Mouse (Mus musculus): ENCODE results near the gene Clpb. TPM values are rescaled to one million over a fixed set of nuclear protein-coding genes. Genes with fewer than 3 reads are reported as not detected.

Clpb gene
- polyA plus RNA-seq, 1 experiment from 2014 or later: 46.8 TPM

DNA sequence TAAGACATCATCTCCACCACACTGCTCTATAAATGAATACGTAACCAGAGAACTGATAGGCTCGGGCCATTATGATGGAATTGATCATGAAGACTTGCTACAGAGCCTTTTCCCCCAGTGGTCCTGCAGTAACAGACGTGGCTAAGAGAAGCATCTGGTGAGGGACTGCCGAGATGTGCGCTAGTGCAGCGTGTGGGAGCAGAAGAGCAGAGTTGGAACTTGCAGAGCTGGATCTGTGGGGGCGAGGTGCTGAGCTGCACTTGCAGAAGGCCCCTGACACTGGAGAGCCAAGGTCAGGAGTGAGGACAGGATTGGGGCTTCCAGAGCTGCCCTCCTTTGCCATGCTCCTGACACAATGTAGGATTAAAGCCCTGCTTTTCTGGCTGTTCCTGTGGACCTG lies 106.6 kb downstream of the Clpb start:
- Histone ChIP-seq H3K36me3 (ENCODE audit: control insufficient read depth, insufficient read depth, low read length) (peaks cover 7% of the 10 kb centered on the region), H3K27me3 (ENCODE audit: control insufficient read depth, insufficient read depth, low read length) (no peaks in the 10 kb centered on the region), H3K9ac (ENCODE audit: low read length) (no peak overlapping the region), H3K4me1 (ENCODE audit: control insufficient read depth in 2 of 2, insufficient read depth in 2 of 2, low read length in 2 of 2) (peaks cover 7 to 17% of the 10 kb centered on the region in 2 experiments), H3K4me3 (ENCODE audit: control insufficient read depth in 1 of 2, insufficient read depth in 1 of 2, low read depth in 1 of 2, low read length in 2 of 2) (no peak overlapping the region), H3K27ac (replicated peaks in 1 of 2; ENCODE audit: control insufficient read depth in 1 of 2, insufficient read depth in 1 of 2, low read depth in 2 of 2, low read length in 2 of 2) (no peak overlapping the region), H3K9me3 (ENCODE audit: control insufficient read depth, low read length) (no peaks in the 10 kb centered on the region), H3K4me2 (ENCODE audit: low read length) (no peak overlapping the region)
- WGBS: 71% methylated on average over 7 of the region's 7 CpGs
- ATAC-seq (ENCODE audit: insufficient number of reproducible peaks, insufficient read depth, low FRiP score, low read depth): no peak

DNA sequence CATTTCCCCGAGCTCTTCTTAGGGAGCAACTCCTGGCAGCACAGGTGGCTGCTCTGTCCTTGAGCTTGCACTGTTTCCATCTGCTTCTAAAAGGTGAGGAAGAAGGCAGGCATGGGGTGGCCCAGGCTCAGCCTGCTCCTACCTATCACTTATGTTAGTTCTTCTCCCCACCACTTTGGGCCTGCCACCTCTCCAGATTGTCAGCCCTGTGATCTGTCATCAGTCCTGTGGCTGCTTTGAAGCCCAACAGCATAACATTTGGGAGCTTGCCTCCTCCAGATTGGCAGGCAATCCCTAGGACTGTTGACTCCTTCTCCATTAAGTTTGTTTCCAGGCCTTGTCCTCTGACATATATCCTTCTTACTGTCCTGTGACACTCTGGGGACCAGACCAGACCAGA lies 108.2 kb downstream of the Clpb start:
- no peaks in the 10 kb centered on the region for H3K9me3 ChIP-seq (ENCODE audit: control insufficient read depth, low read length)
- no peak overlapping the region for H3K4me3 ChIP-seq (ENCODE audit: control insufficient read depth in 1 of 2, insufficient read depth in 1 of 2, low read depth in 1 of 2, low read length in 2 of 2)
- peak; percentile 35; the same call in 1 of the 2 replicates for ATAC-seq (ENCODE audit: insufficient number of reproducible peaks, insufficient read depth, low FRiP score, low read depth)
- no peak overlapping the region for H3K9ac ChIP-seq (ENCODE audit: low read length)
- H3K4me2 ChIP-seq (ENCODE audit: low read length): no peak overlapping the region
- H3K4me1 ChIP-seq (ENCODE audit: control insufficient read depth in 2 of 2, insufficient read depth in 2 of 2, low read length in 2 of 2): peaks cover 7 to 17% of the 10 kb centered on the region in 2 experiments
- no peaks in the 10 kb centered on the region for H3K27me3 ChIP-seq (ENCODE audit: control insufficient read depth, insufficient read depth, low read length)
- peaks cover 7% of the 10 kb centered on the region for H3K36me3 ChIP-seq (ENCODE audit: control insufficient read depth, insufficient read depth, low read length)
- peak overlapping the region in 1 of 2 experiments; percentile 19; a peak in 1 of 4 replicates for H3K27ac ChIP-seq (replicated peaks in 1 of 2; ENCODE audit: control insufficient read depth in 1 of 2, insufficient read depth in 1 of 2, low read depth in 2 of 2, low read length in 2 of 2)
- 36% methylated on average over 1 of the region's 1 CpGs for WGBS

DNA sequence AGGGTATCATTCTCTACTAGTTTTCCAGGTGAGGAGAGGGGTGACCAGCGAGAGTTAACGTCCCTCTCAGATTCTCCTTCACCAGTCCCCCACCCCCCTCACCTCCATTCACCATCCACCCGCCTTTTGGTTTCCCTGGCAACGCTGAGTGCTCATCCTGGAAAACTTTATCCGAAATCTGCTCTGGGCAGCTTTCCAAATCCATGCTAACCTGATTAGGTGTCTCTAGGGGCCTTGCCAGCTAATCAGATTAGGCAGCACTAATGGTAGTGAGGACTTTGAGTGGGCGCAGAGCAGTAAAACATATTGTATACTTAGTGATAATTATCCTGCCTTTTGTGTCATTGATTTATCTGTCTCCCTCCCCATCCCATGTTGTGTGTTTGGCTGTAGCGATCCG lies 109.3 kb downstream of the Clpb start:
- no peak overlapping the region for H3K4me2 ChIP-seq (ENCODE audit: low read length)
- peaks cover 7 to 13% of the 10 kb centered on the region in 2 experiments for H3K4me1 ChIP-seq (ENCODE audit: control insufficient read depth in 2 of 2, insufficient read depth in 2 of 2, low read length in 2 of 2)
- WGBS: 60% methylated on average over 8 of the region's 8 CpGs
- H3K36me3 ChIP-seq (ENCODE audit: control insufficient read depth, insufficient read depth, low read length): peaks cover 7% of the 10 kb centered on the region
- no peak overlapping the region for H3K27ac ChIP-seq (replicated peaks in 1 of 2; ENCODE audit: control insufficient read depth in 1 of 2, insufficient read depth in 1 of 2, low read depth in 2 of 2, low read length in 2 of 2)
- H3K9ac ChIP-seq (ENCODE audit: low read length): no peak overlapping the region
- no peak overlapping the region for H3K4me3 ChIP-seq (ENCODE audit: control insufficient read depth in 1 of 2, insufficient read depth in 1 of 2, low read depth in 1 of 2, low read length in 2 of 2)
- H3K27me3 ChIP-seq (ENCODE audit: control insufficient read depth, insufficient read depth, low read length): no peaks in the 10 kb centered on the region
- no peak for ATAC-seq (ENCODE audit: insufficient number of reproducible peaks, insufficient read depth, low FRiP score, low read depth)
- H3K9me3 ChIP-seq (ENCODE audit: control insufficient read depth, low read length): no peaks in the 10 kb centered on the region

DNA sequence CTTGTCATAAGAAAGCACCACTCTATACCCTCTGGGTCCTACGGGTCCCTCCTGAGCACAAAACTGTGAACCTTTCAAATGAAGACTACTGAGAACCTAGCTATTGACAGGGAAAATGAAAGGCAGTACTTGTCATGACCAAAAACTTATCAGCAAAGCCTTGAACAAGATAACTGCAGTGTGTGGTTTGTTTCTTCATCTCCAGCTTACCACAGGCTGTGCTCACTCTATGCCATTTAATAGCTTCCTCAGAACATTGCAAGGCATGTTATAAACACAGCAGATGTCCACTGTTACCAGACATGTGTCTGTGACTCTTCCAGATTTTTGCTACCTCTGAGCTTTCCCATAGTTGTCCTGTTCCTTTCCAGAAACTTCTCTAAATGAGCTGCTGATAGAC lies 113.6 kb downstream of the Clpb start:
- WGBS: 74% methylated on average over 1 of the region's 1 CpGs
- Histone ChIP-seq H3K4me2 (ENCODE audit: low read length) (no peak overlapping the region), H3K36me3 (ENCODE audit: control insufficient read depth, insufficient read depth, low read length) (peaks cover 17% of the 10 kb centered on the region), H3K4me3 (ENCODE audit: control insufficient read depth in 1 of 2, insufficient read depth in 1 of 2, low read depth in 1 of 2, low read length in 2 of 2) (no peak overlapping the region), H3K9me3 (ENCODE audit: control insufficient read depth, low read length) (no peaks in the 10 kb centered on the region), H3K4me1 (ENCODE audit: control insufficient read depth in 2 of 2, insufficient read depth in 2 of 2, low read length in 2 of 2) (0 out of 4 replicates have a peak, but pooled peaks cover 0 to 2% of the 10 kb centered on the region in 2 experiments), H3K9ac (ENCODE audit: low read length) (no peak overlapping the region), H3K27ac (replicated peaks in 1 of 2; ENCODE audit: control insufficient read depth in 1 of 2, insufficient read depth in 1 of 2, low read depth in 2 of 2, low read length in 2 of 2) (no peak overlapping the region), H3K27me3 (ENCODE audit: control insufficient read depth, insufficient read depth, low read length) (no peaks in the 10 kb centered on the region)
- ATAC-seq (ENCODE audit: insufficient number of reproducible peaks, insufficient read depth, low FRiP score, low read depth): no peak

DNA sequence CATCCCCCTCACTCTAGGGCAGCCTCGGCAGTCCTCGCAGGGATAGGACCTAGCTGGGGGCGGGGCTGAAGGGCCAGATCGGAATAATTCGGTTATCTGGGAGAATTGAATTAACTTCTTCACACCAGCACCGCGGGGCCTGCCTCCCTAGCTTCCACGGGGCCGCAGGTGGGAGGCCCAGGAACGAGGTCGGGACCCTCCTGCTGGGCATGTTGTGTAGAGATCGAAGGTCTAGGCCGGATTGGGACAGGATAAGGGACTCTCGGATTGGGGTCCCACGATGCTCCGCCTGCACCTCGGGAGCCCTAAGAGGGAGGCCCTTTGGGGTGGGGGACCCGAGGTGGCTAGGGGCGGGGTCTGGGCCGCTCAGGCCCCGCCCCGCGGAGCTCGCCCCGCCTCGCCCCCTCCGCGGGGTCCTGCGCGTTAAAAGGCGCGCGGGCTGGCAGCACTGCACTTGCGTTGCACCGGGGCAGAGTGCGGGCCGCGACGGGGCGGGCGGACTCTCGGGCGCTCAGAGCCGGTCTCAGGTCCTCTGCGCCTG lies 154.5 kb downstream of the Clpb start, which contains the start of gene Phox2a:
Phox2a (plus strand) TSS at position 453 of the 541 bp plus-strand sequence.
- H3K27me3 ChIP-seq (ENCODE audit: control insufficient read depth, insufficient read depth, low read length): peaks cover 57% of the 10 kb centered on the region
- ATAC-seq (ENCODE audit: insufficient number of reproducible peaks, insufficient read depth, low FRiP score, low read depth): no peak
- WGBS: 1% methylated on average over 33 of the region's 45 CpGs
- no peak within 1 kb of the TSS for H3K9ac ChIP-seq (ENCODE audit: low read length)
- H3K36me3 ChIP-seq (ENCODE audit: control insufficient read depth, insufficient read depth, low read length): no peaks in the 10 kb centered on the region
- peak within 1 kb of the TSS; percentile 16 to 33 for H3K4me3 ChIP-seq (ENCODE audit: control insufficient read depth in 1 of 2, insufficient read depth in 1 of 2, low read depth in 1 of 2, low read length in 2 of 2)
- H3K9me3 ChIP-seq (ENCODE audit: control insufficient read depth, low read length): 0 out of 2 replicates have a peak, but pooled peaks cover 5% of the 10 kb centered on the region
- H3K27ac ChIP-seq (replicated peaks in 1 of 2; ENCODE audit: control insufficient read depth in 1 of 2, insufficient read depth in 1 of 2, low read depth in 2 of 2, low read length in 2 of 2): no peak within 1 kb of the TSS
- H3K4me1 ChIP-seq (ENCODE audit: control insufficient read depth in 2 of 2, insufficient read depth in 2 of 2, low read length in 2 of 2): peaks cover 9 to 27% of the 10 kb centered on the region in 2 experiments
- peak within 1 kb of the TSS; percentile 66 for H3K4me2 ChIP-seq (ENCODE audit: low read length)

DNA sequence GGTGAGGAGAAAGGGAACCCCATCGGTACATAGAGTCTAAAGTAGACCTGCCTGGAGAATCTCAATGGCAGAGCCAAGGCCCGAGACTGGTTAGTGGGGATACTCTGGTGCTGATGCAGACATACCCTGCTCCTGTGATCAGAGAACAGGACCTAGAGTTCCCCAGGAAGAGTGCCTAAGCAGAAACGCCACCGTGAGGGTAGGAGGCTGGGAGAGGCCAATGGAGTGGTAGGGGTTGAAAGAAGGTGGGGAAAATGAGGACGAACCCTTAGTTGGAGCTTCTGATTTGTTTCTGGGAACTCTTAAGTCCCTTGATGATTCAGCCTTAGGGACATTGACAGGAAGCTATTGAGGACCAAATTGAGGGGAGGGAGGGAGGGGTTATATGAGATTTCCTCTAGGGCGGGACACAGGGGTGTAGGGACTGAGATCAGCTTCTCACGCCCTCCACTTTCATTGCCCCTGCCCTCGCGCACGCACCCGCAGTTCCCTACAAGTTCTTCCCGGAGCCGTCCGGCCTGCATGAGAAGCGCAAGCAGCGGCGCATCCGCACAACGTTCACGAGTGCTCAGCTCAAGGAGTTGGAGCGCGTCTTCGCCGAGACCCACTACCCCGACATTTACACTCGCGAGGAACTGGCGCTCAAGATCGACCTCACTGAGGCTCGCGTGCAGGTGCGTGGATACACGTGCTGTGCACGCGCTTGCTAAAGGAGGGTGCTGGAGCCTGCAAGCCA lies 157.0 kb downstream of the Clpb start:
- 3% methylated on average over 35 of the region's 35 CpGs for WGBS
- peak overlapping the region; percentile 92 for H3K4me2 ChIP-seq (ENCODE audit: low read length)
- H3K4me3 ChIP-seq (ENCODE audit: control insufficient read depth in 1 of 2, insufficient read depth in 1 of 2, low read depth in 1 of 2, low read length in 2 of 2): peak overlapping the region; percentile 15 to 50
- no peaks in the 10 kb centered on the region for H3K9me3 ChIP-seq (ENCODE audit: control insufficient read depth, low read length)
- H3K27me3 ChIP-seq (ENCODE audit: control insufficient read depth, insufficient read depth, low read length): peaks cover 57% of the 10 kb centered on the region
- peaks cover 25% of the 10 kb centered on the region for H3K36me3 ChIP-seq (ENCODE audit: control insufficient read depth, insufficient read depth, low read length)
- H3K4me1 ChIP-seq (ENCODE audit: control insufficient read depth in 2 of 2, insufficient read depth in 2 of 2, low read length in 2 of 2): peaks cover 9 to 31% of the 10 kb centered on the region in 2 experiments
- no peak for ATAC-seq (ENCODE audit: insufficient number of reproducible peaks, insufficient read depth, low FRiP score, low read depth)
- no peak overlapping the region for H3K9ac ChIP-seq (ENCODE audit: low read length)
- no peak overlapping the region for H3K27ac ChIP-seq (replicated peaks in 1 of 2; ENCODE audit: control insufficient read depth in 1 of 2, insufficient read depth in 1 of 2, low read depth in 2 of 2, low read length in 2 of 2)

DNA sequence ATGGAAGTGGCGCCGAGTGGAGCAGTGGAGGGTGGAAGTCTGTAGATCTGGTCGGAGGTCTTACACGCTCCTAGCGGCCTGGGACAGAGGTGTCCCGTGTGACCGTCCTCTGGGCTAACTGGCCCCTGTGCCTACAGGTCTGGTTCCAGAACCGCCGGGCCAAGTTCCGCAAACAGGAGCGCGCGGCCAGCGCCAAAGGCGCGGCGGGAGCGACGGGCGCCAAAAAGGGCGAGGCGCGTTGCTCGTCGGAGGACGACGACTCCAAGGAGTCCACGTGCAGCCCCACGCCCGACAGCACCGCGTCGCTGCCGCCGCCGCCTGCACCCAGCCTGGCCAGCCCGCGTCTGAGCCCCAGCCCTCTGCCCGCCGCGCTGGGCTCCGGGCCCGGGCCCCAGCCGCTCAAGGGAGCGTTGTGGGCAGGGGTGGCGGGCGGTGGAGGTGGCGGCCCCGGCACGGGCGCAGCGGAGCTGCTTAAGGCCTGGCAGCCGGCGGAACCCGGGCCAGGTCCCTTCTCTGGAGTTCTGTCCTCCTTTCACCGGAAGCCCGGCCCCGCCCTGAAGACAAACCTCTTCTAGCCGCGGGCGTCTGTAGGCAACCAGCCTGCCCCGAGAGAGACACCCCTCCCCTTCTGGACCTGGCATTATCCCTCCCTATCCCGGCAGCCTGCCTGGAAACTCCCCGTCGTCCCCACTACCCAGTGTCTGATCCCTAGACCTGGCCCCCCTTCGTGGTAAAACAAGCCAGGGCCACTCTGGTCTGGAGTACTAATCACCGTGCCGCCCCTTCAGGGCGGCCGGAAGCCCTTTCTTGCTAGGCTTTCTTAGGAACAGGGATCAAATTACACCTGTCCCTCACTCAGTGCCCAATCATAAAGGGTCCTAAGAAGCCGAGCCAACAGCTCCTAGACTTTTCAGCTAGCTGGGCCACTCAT lies 158.4 kb downstream of the Clpb start:
- Histone ChIP-seq H3K9me3 (ENCODE audit: control insufficient read depth, low read length) (no peaks in the 10 kb centered on the region), H3K36me3 (ENCODE audit: control insufficient read depth, insufficient read depth, low read length) (peaks cover 38% of the 10 kb centered on the region), H3K4me3 (ENCODE audit: control insufficient read depth in 1 of 2, insufficient read depth in 1 of 2, low read depth in 1 of 2, low read length in 2 of 2) (peak overlapping the region; percentile 44 to 50), H3K9ac (ENCODE audit: low read length) (peak overlapping the region; percentile 73), H3K27ac (replicated peaks in 1 of 2; ENCODE audit: control insufficient read depth in 1 of 2, insufficient read depth in 1 of 2, low read depth in 2 of 2, low read length in 2 of 2) (peak overlapping the region; percentile 19 to 72; a peak in 3 of 4 replicates), H3K4me1 (ENCODE audit: control insufficient read depth in 2 of 2, insufficient read depth in 2 of 2, low read length in 2 of 2) (peaks cover 9 to 31% of the 10 kb centered on the region in 2 experiments), H3K4me2 (ENCODE audit: low read length) (peak overlapping the region; percentile 92), H3K27me3 (ENCODE audit: control insufficient read depth, insufficient read depth, low read length) (peaks cover 46% of the 10 kb centered on the region)
- under 1% methylated on average over 71 of the region's 71 CpGs for WGBS
- peak; percentile 79 for ATAC-seq (ENCODE audit: insufficient number of reproducible peaks, insufficient read depth, low FRiP score, low read depth)
